Mouse (Mus musculus) E14TG2a.4 (cell line): ENCODE measurements around the gene Prrg4.

Experiments
- CTCF ChIP-seq: conservative IDR thresholded peaks from 2 replicates; pipeline ENCODE4 v1.5.1; 2014; ENCODE audit warnings: low read length
- NANOG ChIP-seq: IDR thresholded peaks from 2 replicates; pipeline ENCODE4 v1.6.1; 2014; ENCODE audit warnings: borderline replicate concordance, low read length, mixed read lengths

DNA sequence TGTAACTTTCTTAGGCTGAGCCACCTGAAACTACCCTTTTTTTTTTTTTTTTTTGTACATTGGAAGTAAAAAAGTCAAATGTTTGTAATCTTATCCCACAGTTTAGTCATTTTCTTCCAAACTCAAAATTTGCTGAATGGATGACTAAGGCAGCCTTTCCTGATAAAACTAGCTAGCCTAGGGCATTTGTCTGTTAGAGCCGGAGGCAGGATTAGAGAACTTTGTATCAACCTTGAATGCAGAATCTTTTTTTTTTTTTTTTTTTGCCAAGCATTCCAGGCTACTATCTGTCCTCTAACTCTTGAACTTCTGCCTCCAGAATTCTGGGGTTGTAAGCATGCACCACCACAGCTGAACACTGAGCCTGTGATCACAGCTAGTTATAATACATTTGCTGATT lies 5.2 kb upstream of the Prrg4 start:
- TF ChIP-seq CTCF (no peak), NANOG (no peak)
